Mouse (Mus musculus): ENCODE results near the gene Mecom.

GRCm38 (mm10) chr3:30189325-30189724 is 358.5 kb downstream of the Mecom start:
- TF ChIP-seq CTCF (IDR thresholded peaks at IDR 0.05) (no peak), EP300 (IDR thresholded peaks at IDR 0.05) (no peak)
